Mouse (Mus musculus): Measurements from ENCODE around the gene Sh3gl1. TPM values are rescaled to one million over a fixed set of nuclear protein-coding genes. Genes with fewer than 3 reads are reported as not detected.
"Not testable (repeated sequence)": the region's sequence is repeated elsewhere in the genome, so short reads cannot be mapped to it uniquely, and the experiment has no call there.

The Sh3gl1 gene
- 116 and 127 TPM in 2 replicates for polyA plus RNA-seq (2015; fragmentation: Nextera tagmentation; extraction: Ambion mirVana)

- Histone ChIP-seq H3K27ac (peak within 1 kb of the TSS; percentile 86), H3K27me3 (no peaks in the 10 kb centered on the region), H3K4me3 (peak within 1 kb of the TSS; percentile 85), H3K9ac (peak within 1 kb of the TSS; percentile 90), H3K9me3 (replicated peaks) (no peaks in the 10 kb centered on the region), H3K36me3 (ENCODE audit: poor library complexity, severe bottlenecking) (peaks cover 21% of the 10 kb centered on the region), H3K4me1 (peaks cover 39% of the 10 kb centered on the region), H3K4me2 (peak within 1 kb of the TSS; percentile 67)
- under 1% methylated on average over 74 of the region's 74 CpGs for WGBS
- ATAC-seq = peak; percentile 91
These were observed at the start of gene Sh3gl1 for GRCm38 (mm10) chr17:56036176-56036900. TSS of gene Sh3gl1 (minus strand) at chr17:56036635.

GRCm38 (mm10) chr17:56080781-56081585 is 44.5 kb upstream of the Sh3gl1 start:
- H3K9ac ChIP-seq = peak overlapping the region; percentile 84
- peaks cover 35% of the 10 kb centered on the region for H3K36me3 ChIP-seq (ENCODE audit: poor library complexity, severe bottlenecking)
- peaks cover 32% of the 10 kb centered on the region for H3K4me1 ChIP-seq
- H3K9me3 ChIP-seq (replicated peaks) = no peaks in the 10 kb centered on the region
- ATAC-seq = peak; percentile 66
- H3K27me3 ChIP-seq = no peaks in the 10 kb centered on the region
- 9% methylated on average over 8 of the region's 8 CpGs for WGBS
- H3K27ac ChIP-seq = peak overlapping the region; percentile 63
- peak overlapping the region; percentile 99 for H3K4me2 ChIP-seq
- peak overlapping the region; percentile 80 for H3K4me3 ChIP-seq

- 1% methylated on average over 10 of the region's 11 CpGs for WGBS
- Histone ChIP-seq H3K9me3 (replicated peaks) (no peaks in the 10 kb centered on the region), H3K4me3 (peak overlapping the region; percentile 80), H3K27ac (peak overlapping the region; percentile 53; the same call in 1 of the 2 replicates), H3K4me2 (peak overlapping the region; percentile 99), H3K27me3 (no peaks in the 10 kb centered on the region), H3K4me1 (peaks cover 39% of the 10 kb centered on the region), H3K36me3 (ENCODE audit: poor library complexity, severe bottlenecking) (peaks cover 26% of the 10 kb centered on the region), H3K9ac (peak overlapping the region; percentile 84)
- ATAC-seq = no peak
These were observed 43.5 kb upstream of the Sh3gl1 start for GRCm38 (mm10) chr17:56079921-56080320.

GRCm38 (mm10) chr17:56078880-56079795 is 42.7 kb upstream of the Sh3gl1 start, which contains the start of gene Hdgfl2:
TSS of gene Hdgfl2 (plus strand) at chr17:56079634.
- Histone ChIP-seq H3K27ac (peak within 1 kb of the TSS; percentile 53; the same call in 1 of the 2 replicates), H3K4me2 (peak within 1 kb of the TSS; percentile 99), H3K9ac (peak within 1 kb of the TSS; percentile 84), H3K36me3 (ENCODE audit: poor library complexity, severe bottlenecking) (peaks cover 20% of the 10 kb centered on the region), H3K4me1 (peaks cover 44% of the 10 kb centered on the region), H3K4me3 (peak within 1 kb of the TSS; percentile 80), H3K9me3 (replicated peaks) (no peaks in the 10 kb centered on the region), H3K27me3 (no peaks in the 10 kb centered on the region)
- peak; percentile 92 for ATAC-seq
- under 1% methylated on average over 60 of the region's 61 CpGs for WGBS

GRCm38 (mm10) chr17:56078361-56078760 is 41.9 kb upstream of the Sh3gl1 start:
- not testable (repeated sequence) for H3K9ac ChIP-seq; H3K9me3 ChIP-seq (replicated peaks); ATAC-seq; H3K27ac ChIP-seq; H3K27me3 ChIP-seq
- Histone ChIP-seq H3K4me1 (peaks cover 51% of the 10 kb centered on the region), H3K36me3 (ENCODE audit: poor library complexity, severe bottlenecking) (peaks cover 14% of the 10 kb centered on the region), H3K4me2 (peak overlapping the region; percentile 41), H3K4me3 (peak overlapping the region; percentile 80; the same call in 1 of the 2 replicates)
- 62% methylated on average over 9 of the region's 9 CpGs for WGBS

GRCm38 (mm10) chr17:56077523-56077922 is 41.1 kb upstream of the Sh3gl1 start:
- H3K27ac ChIP-seq = no peak overlapping the region
- ATAC-seq = no peak
- peaks cover 13% of the 10 kb centered on the region for H3K36me3 ChIP-seq (ENCODE audit: poor library complexity, severe bottlenecking)
- WGBS = 94% methylated on average over 5 of the region's 5 CpGs
- H3K9ac ChIP-seq = no peak overlapping the region
- peaks cover 47% of the 10 kb centered on the region for H3K4me1 ChIP-seq
- no peak overlapping the region for H3K4me2 ChIP-seq
- H3K27me3 ChIP-seq = no peaks in the 10 kb centered on the region
- no peak overlapping the region for H3K4me3 ChIP-seq
- no peaks in the 10 kb centered on the region for H3K9me3 ChIP-seq (replicated peaks)

- H3K36me3 ChIP-seq (ENCODE audit: poor library complexity, severe bottlenecking) = peaks cover 34% of the 10 kb centered on the region
- H3K27me3 ChIP-seq = no peaks in the 10 kb centered on the region
- peak; percentile 68 for ATAC-seq
- peak within 1 kb of the TSS; percentile 74 for H3K4me2 ChIP-seq
- peak within 1 kb of the TSS; percentile 83 for H3K9ac ChIP-seq
- H3K9me3 ChIP-seq (replicated peaks) = no peaks in the 10 kb centered on the region
- peaks cover 20% of the 10 kb centered on the region for H3K4me1 ChIP-seq
- H3K27ac ChIP-seq = peak within 1 kb of the TSS; percentile 88
- peak within 1 kb of the TSS; percentile 77 for H3K4me3 ChIP-seq
- WGBS = 0% methylated on average over 35 of the region's 35 CpGs
These were observed 38.4 kb upstream of the Sh3gl1 start, which contains the start of gene Ubxn6 for GRCm38 (mm10) chr17:56074827-56075208. TSS of gene Ubxn6 (minus strand) at chr17:56075028.

GRCm38 (mm10) chr17:56074097-56074826 is 37.8 kb upstream of the Sh3gl1 start:
- H3K9me3 ChIP-seq (replicated peaks) = no peaks in the 10 kb centered on the region
- H3K36me3 ChIP-seq (ENCODE audit: poor library complexity, severe bottlenecking) = peaks cover 39% of the 10 kb centered on the region
- H3K4me2 ChIP-seq = peak overlapping the region; percentile 74
- H3K9ac ChIP-seq = peak overlapping the region; percentile 83
- peak; percentile 2 for ATAC-seq
- peaks cover 20% of the 10 kb centered on the region for H3K4me1 ChIP-seq
- whole genome bisulfite sequencing = 8% methylated on average over 22 of the region's 22 CpGs
- H3K4me3 ChIP-seq = peak overlapping the region; percentile 77
- H3K27ac ChIP-seq = peak overlapping the region; percentile 88
- H3K27me3 ChIP-seq = no peaks in the 10 kb centered on the region

GRCm38 (mm10) chr17:56072243-56072642 is 35.8 kb upstream of the Sh3gl1 start:
- H3K9ac ChIP-seq = no peak overlapping the region
- peaks cover 60% of the 10 kb centered on the region for H3K36me3 ChIP-seq (ENCODE audit: poor library complexity, severe bottlenecking)
- H3K4me2 ChIP-seq = no peak overlapping the region
- no peak for ATAC-seq
- no peaks in the 10 kb centered on the region for H3K27me3 ChIP-seq
- peaks cover 20% of the 10 kb centered on the region for H3K4me1 ChIP-seq
- H3K27ac ChIP-seq = no peak overlapping the region
- H3K9me3 ChIP-seq (replicated peaks) = no peaks in the 10 kb centered on the region
- H3K4me3 ChIP-seq = no peak overlapping the region
- WGBS = 89% methylated on average over 5 of the region's 5 CpGs

GRCm38 (mm10) chr17:56071126-56071525 is 34.7 kb upstream of the Sh3gl1 start:
- Histone ChIP-seq H3K27ac (no peak overlapping the region), H3K4me2 (no peak overlapping the region), H3K9me3 (replicated peaks) (no peaks in the 10 kb centered on the region), H3K9ac (no peak overlapping the region), H3K27me3 (no peaks in the 10 kb centered on the region), H3K4me3 (no peak overlapping the region), H3K4me1 (peaks cover 20% of the 10 kb centered on the region), H3K36me3 (ENCODE audit: poor library complexity, severe bottlenecking) (peaks cover 71% of the 10 kb centered on the region)
- ATAC-seq = no peak

- WGBS = 97% methylated on average over 14 of the region's 14 CpGs
- H3K9me3 ChIP-seq (replicated peaks) = no peaks in the 10 kb centered on the region
These were observed 32.6 kb upstream of the Sh3gl1 start for GRCm38 (mm10) chr17:56069066-56069465.

More at GRCm38 (mm10) chr17:56069066-56069465, 32.6 kb upstream of the Sh3gl1 start:
- no peak overlapping the region for H3K4me3 ChIP-seq
- H3K27me3 ChIP-seq = no peaks in the 10 kb centered on the region
- no peak overlapping the region for H3K9ac ChIP-seq
- no peak for ATAC-seq
- no peak overlapping the region for H3K4me2 ChIP-seq
- H3K27ac ChIP-seq = no peak overlapping the region
- H3K4me1 ChIP-seq = peaks cover 7% of the 10 kb centered on the region
- H3K36me3 ChIP-seq (ENCODE audit: poor library complexity, severe bottlenecking) = peaks cover 91% of the 10 kb centered on the region
